Mouse (Mus musculus) heart, postnatal 0 days (tissue): ENCODE data around the gene Lpar1.

Experiments
- CTCF ChIP-seq: IDR thresholded peaks from 2 replicates; pipeline ENCODE4 v1.5.1; 2016; ENCODE audit warnings: antibody characterized with exemption, control low read depth, low read depth
- EP300 ChIP-seq: IDR thresholded peaks from 2 replicates; pipeline ENCODE4 v1.6.1; 2016; ENCODE audit warnings: antibody characterized with exemption, low read depth

GRCm38 (mm10) chr4:58530279-58530678 is 23.4 kb downstream of the Lpar1 start:
- no peak for TF ChIP-seq CTCF
- no peak for TF ChIP-seq EP300
